Mouse (Mus musculus) limb, embryonic 15.5 days (tissue): ENCODE results near the gene Rtel1. TPM values are rescaled to one million over a fixed set of nuclear protein-coding genes. Genes with fewer than 3 reads are reported as not detected.

ENCODE experiments used
- ATAC-seq: fragments of 200-750 bp; cut with Nextera tagmentation; 2 replicates; pipeline ENCODE4 v1.8.0; 2017; ENCODE audit warnings: low read depth, moderate TSS enrichment; ENCODE audit not compliant: insufficient number of reproducible peaks, low FRiP score, low TSS enrichment
- H3K27ac ChIP-seq: fragments of 300-500 bp; sonication (generic); 2 replicates; pipeline ENCODE4 v1.5.1; 2015; ENCODE audit warnings: moderate library complexity, mild to moderate bottlenecking, inconsistent platforms
- H3K27me3 ChIP-seq: fragments of 300-500 bp; sonication (generic); 2 replicates; pipeline ENCODE4 v1.6.1; 2015; ENCODE audit warnings: inconsistent platforms
- H3K36me3 ChIP-seq: fragments of 300-500 bp; sonication (generic); 2 replicates; pipeline ENCODE4 v1.6.1; 2015; ENCODE audit warnings: inconsistent platforms
- H3K4me1 ChIP-seq: fragments of 300-500 bp; sonication (generic); 2 replicates; pipeline ENCODE4 v1.6.1; 2015; ENCODE audit warnings: inconsistent platforms
- H3K4me2 ChIP-seq: fragments of 300-500 bp; sonication (generic); 2 replicates; pipeline ENCODE4 v1.6.1; 2015; ENCODE audit warnings: mild to moderate bottlenecking, inconsistent platforms
- H3K4me3 ChIP-seq: fragments of 300-500 bp; sonication (generic); 2 replicates; pipeline ENCODE4 v1.5.1; 2015; ENCODE audit warnings: mild to moderate bottlenecking, inconsistent platforms
- H3K9ac ChIP-seq: fragments of 300-500 bp; sonication (generic); 2 replicates; pipeline ENCODE4 v1.6.1; 2015; ENCODE audit warnings: inconsistent platforms
- H3K9me3 ChIP-seq: fragments of 300-500 bp; sonication (generic); 2 replicates; pipeline ENCODE4 v1.6.1; 2016; ENCODE audit warnings: inconsistent platforms
- WGBS: fragments of 180-500 bp; shearing (Covaris S2); methylation state at CpG from one replicate; pipeline ENCODE4 v1.1.7; 2015; 5-methylcytosine and 5-hydroxymethylcytosine counted together
- polyA plus RNA-seq: library from polyadenylated mRNA; unstranded; fragments of >200 nt; fragmentation: Nextera tagmentation; extraction: Ambion mirVana; gene quantifications from 2 replicates; pipeline ENCODE4 v1.2.1, GENCODE M21; 2015

Gene Rtel1
- polyA plus RNA-seq, 1 experiment from 2014 or later: 35.8 TPM

- Histone ChIP-seq H3K4me1 (no peaks in the 10 kb centered on the region), H3K27ac (no peak overlapping the region), H3K9me3 (no peaks in the 10 kb centered on the region), H3K36me3 (peaks cover 76% of the 10 kb centered on the region), H3K4me2 (no peak overlapping the region), H3K4me3 (no peak overlapping the region), H3K27me3 (no peaks in the 10 kb centered on the region), H3K9ac (no peak overlapping the region)
- 80% methylated on average over 4 of the region's 4 CpGs for WGBS
- ATAC-seq: no peak
Observed at GRCm38 (mm10) chr2:181340426-181340825, 20.9 kb downstream of the Rtel1 start.

DNA sequence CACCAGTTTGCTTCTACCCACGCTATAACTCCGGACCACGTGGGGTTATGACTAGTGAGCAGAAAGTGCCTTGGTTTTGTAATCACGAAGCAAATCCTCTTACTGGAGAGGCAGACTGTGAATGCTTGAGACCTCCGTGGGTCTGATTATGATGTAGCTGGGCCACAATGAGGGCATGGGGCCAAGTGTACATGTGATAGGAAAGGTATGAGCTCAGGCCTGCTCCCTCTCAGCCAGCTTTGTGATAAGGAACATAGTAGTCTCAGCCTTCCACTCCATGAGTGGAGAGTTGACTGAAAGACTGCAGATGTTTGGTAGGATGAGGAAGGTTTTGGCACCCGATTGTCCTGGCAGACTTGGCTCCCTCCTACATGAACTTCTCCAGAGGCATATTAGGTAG is 23.2 kb downstream of the Rtel1 start:
- Histone ChIP-seq H3K9ac (no peak overlapping the region), H3K9me3 (no peaks in the 10 kb centered on the region), H3K4me2 (no peak overlapping the region), H3K27ac (no peak overlapping the region), H3K36me3 (peaks cover 80% of the 10 kb centered on the region), H3K4me3 (no peak overlapping the region), H3K27me3 (no peaks in the 10 kb centered on the region), H3K4me1 (no peaks in the 10 kb centered on the region)
- WGBS: 91% methylated on average over 6 of the region's 6 CpGs
- ATAC-seq: no peak

DNA sequence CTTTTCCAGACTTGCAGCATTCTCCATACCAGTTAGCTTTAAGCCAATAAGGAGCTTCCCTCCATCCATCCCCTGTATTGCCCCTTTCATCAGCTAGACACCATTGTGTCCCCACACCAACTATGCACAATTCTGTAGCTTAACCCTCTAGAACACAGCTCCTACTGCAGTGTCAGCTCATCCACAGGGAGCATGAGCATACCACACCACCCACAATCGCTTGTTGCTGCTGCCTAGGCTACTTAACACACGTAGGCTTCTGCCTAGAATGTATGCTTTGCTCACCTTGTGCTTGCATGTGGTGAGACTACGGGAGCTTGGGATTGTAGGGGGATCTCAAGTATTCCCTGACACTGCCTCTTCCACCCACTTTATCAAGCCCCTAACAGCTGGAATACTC is 37.2 kb downstream of the Rtel1 start:
- Histone ChIP-seq H3K9ac (no peak overlapping the region), H3K27me3 (no peaks in the 10 kb centered on the region), H3K9me3 (no peaks in the 10 kb centered on the region), H3K27ac (no peak overlapping the region), H3K4me3 (no peak overlapping the region), H3K36me3 (peaks cover 88% of the 10 kb centered on the region), H3K4me2 (no peak overlapping the region), H3K4me1 (no peaks in the 10 kb centered on the region)
- no peak for ATAC-seq
- 80% methylated on average over 3 of the region's 3 CpGs for WGBS

GRCm38 (mm10) chr2:181363946-181364345 is 44.4 kb downstream of the Rtel1 start:
- no peak for ATAC-seq
- peak overlapping the region; percentile 94 for H3K9ac ChIP-seq
- no peaks in the 10 kb centered on the region for H3K27me3 ChIP-seq
- 78% methylated on average over 3 of the region's 3 CpGs for WGBS
- H3K4me3 ChIP-seq: peak overlapping the region; percentile 91
- no peak overlapping the region for H3K27ac ChIP-seq
- H3K4me1 ChIP-seq: peaks cover 28% of the 10 kb centered on the region
- peaks cover 42% of the 10 kb centered on the region for H3K36me3 ChIP-seq
- H3K4me2 ChIP-seq: peak overlapping the region; percentile 90
- H3K9me3 ChIP-seq: no peaks in the 10 kb centered on the region

DNA sequence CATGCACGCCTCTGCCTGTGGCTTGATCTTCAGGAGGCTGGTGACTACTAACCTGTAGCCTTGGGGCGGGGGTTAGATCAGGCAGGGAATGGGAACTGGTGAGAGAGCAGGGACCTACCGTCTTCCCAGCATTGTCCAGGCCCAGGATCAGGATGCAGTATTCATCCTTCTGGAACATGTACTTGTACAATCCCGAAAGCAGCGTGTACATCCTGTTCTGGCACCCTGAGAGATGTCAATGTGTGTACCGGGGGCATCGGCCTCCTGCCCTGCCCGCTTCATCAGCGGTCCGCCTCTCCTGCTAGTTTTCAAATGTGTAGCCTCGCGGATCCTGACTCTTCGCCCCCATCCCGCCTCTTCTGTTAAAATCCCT is 44.9 kb downstream of the Rtel1 start:
- Histone ChIP-seq H3K9ac (peak overlapping the region; percentile 94), H3K4me1 (peaks cover 28% of the 10 kb centered on the region), H3K4me2 (peak overlapping the region; percentile 90), H3K36me3 (peaks cover 42% of the 10 kb centered on the region), H3K9me3 (no peaks in the 10 kb centered on the region), H3K27me3 (no peaks in the 10 kb centered on the region), H3K27ac (peak overlapping the region; percentile 94), H3K4me3 (peak overlapping the region; percentile 91)
- no peak for ATAC-seq
- WGBS: 8% methylated on average over 14 of the region's 14 CpGs

DNA sequence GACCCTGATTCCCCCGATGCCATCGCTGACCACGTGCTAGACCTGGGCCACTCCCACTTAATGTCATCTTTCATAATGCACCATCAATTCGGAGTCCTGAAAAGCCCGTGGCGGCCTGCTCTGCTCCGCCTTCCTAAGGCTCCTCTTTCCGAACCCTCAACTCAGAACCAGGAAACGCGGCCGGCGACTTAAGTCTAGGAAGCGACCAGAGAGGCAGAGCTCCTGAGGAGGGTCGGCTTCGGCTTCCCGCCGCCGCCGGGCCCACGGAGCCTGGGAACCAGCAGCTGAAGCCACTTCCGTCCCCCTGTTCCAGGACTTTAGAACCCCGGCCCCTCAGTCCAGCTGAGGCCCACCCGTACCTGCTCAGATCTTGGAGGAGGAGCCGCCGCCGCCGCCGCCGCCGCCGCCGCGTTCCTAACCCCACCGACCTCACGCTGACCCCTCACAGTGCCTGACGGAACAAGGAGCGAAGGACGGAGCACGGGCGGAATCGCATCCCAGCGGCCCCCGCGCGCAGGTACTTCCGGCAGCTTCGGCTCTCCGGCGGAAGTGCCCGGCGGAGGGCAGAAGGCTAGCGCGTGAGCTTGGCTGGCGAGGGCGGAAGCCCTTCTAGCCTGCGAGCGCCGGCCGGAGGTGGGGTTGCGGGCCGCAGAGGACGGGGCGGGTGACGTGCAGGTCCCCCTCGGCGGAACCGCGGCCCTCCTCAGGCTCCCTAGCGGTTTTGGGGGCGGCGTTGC is 45.5 kb downstream of the Rtel1 start, which contains the start of the genes Zgpat and Arfrp1:
Gene Zgpat, plus strand, starts transcription at position 69 of the 737 bp plus-strand sequence.
Gene Arfrp1, minus strand, starts transcription at position 545 of the 737 bp plus-strand sequence.
- under 1% methylated on average over 71 of the region's 71 CpGs for WGBS
- H3K27me3 ChIP-seq: no peaks in the 10 kb centered on the region
- peak within 1 kb of the TSS; percentile 91 for H3K4me3 ChIP-seq
- H3K27ac ChIP-seq: peak within 1 kb of the TSS; percentile 94
- ATAC-seq: peak; percentile 86
- no peaks in the 10 kb centered on the region for H3K9me3 ChIP-seq
- peaks cover 28% of the 10 kb centered on the region for H3K4me1 ChIP-seq
- H3K4me2 ChIP-seq: peak within 1 kb of the TSS; percentile 90
- peaks cover 42% of the 10 kb centered on the region for H3K36me3 ChIP-seq
- peak within 1 kb of the TSS; percentile 94 for H3K9ac ChIP-seq

DNA sequence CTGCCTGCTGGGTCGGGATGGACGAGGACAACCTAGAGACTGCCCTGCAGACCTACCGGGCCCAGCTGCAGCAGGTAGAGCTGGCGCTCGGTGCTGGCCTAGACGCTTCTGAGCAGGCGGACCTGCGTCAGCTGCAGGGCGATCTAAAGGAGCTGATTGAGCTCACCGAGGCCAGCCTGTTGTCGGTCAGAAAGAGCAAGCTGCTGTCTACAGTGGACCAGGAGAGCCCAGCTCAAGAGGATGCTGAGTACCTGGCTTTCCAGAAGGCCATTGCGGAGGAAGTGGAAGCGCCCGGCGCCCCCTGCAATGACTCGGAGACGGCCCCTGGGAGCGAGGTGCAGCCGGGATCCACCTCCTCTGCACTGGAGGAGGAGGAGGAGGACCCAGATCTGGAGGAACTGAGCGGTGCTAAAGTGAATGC is 46.1 kb downstream of the Rtel1 start:
- Histone ChIP-seq H3K27ac (peak overlapping the region; percentile 94), H3K4me3 (peak overlapping the region; percentile 91), H3K9me3 (no peaks in the 10 kb centered on the region), H3K36me3 (peaks cover 38% of the 10 kb centered on the region), H3K9ac (peak overlapping the region; percentile 94), H3K27me3 (no peaks in the 10 kb centered on the region), H3K4me2 (peak overlapping the region; percentile 90), H3K4me1 (peaks cover 28% of the 10 kb centered on the region)
- peak; percentile 61 for ATAC-seq
- WGBS: 0% methylated on average over 20 of the region's 20 CpGs

DNA sequence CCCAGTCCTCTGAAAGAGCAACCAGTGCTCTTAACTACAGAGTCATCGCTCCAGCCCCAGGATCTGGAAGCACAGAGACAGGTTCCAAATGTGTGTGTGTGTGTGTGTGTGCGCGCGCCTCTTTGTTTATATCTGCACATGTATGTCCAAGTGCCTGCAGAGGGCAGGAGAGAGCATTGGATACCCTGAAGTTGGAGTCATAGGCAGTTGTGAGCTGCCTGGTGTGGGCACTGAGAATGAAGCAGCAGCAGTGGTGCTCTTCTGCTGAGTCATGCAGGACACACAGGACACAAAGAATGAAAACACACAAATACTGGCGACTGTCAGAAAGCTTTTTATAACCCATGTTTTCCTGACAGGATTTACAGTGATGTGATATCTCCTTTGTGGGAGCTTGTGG is 50.5 kb downstream of the Rtel1 start:
- H3K4me2 ChIP-seq: no peak overlapping the region
- H3K27me3 ChIP-seq: no peaks in the 10 kb centered on the region
- H3K9ac ChIP-seq: no peak overlapping the region
- H3K27ac ChIP-seq: no peak overlapping the region
- 96% methylated on average over 5 of the region's 5 CpGs for WGBS
- no peak for ATAC-seq
- no peaks in the 10 kb centered on the region for H3K9me3 ChIP-seq
- H3K36me3 ChIP-seq: peaks cover 17% of the 10 kb centered on the region
- peaks cover 20% of the 10 kb centered on the region for H3K4me1 ChIP-seq
- H3K4me3 ChIP-seq: no peak overlapping the region

GRCm38 (mm10) chr2:181375787-181376186 is 56.2 kb downstream of the Rtel1 start:
- no peak overlapping the region for H3K4me2 ChIP-seq
- H3K27me3 ChIP-seq: no peaks in the 10 kb centered on the region
- H3K4me3 ChIP-seq: no peak overlapping the region
- WGBS: 88% methylated on average over 2 of the region's 2 CpGs
- H3K9me3 ChIP-seq: no peaks in the 10 kb centered on the region
- peaks cover 35% of the 10 kb centered on the region for H3K36me3 ChIP-seq
- H3K4me1 ChIP-seq: no peaks in the 10 kb centered on the region
- no peak overlapping the region for H3K27ac ChIP-seq
- H3K9ac ChIP-seq: no peak overlapping the region
- no peak for ATAC-seq

DNA sequence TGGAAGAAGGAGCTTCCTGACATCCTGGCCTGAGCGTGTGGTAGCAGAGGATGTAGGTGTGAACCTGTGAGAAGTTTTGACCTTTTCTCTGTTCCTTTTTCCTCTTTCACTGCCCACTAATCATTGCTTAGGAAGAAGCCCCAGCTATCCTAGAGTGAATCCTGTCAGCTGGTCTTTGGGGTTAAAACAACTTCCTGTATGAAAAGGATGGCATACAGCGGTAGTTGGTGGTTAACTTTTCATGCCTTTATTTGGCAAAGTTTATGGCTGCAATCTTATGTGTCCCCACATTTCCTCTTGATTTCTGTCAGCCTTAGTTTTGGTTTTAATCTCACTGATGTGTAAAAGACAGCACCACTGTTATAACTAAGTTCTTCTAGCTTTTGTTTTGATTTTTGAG is 57.7 kb downstream of the Rtel1 start:
- Histone ChIP-seq H3K36me3 (peaks cover 45% of the 10 kb centered on the region), H3K4me1 (no peaks in the 10 kb centered on the region), H3K4me3 (no peak overlapping the region), H3K27me3 (no peaks in the 10 kb centered on the region), H3K9me3 (no peaks in the 10 kb centered on the region), H3K9ac (no peak overlapping the region), H3K4me2 (no peak overlapping the region), H3K27ac (no peak overlapping the region)
- ATAC-seq: no peak
- WGBS: 91% methylated on average over 2 of the region's 2 CpGs

DNA sequence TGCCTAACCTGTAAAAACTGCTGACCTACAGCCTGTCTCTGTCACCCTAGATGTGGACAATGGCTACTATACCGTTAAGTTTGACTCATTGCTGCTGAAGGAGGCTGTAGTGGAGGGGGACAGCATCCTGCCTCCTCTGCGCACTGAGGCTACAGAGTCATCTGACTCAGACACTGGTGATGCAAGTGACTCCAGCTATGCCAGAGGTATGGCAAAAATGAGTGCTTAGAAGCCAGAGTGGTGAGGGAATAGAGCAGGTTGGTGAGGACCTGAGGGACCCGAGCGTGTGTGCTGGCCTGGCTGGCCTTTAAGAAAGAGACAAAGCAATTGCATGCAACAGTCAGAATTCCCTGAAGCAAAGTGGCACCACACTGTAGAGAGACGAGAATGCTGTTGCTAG is 59.2 kb downstream of the Rtel1 start:
- ATAC-seq: no peak
- H3K9me3 ChIP-seq: no peaks in the 10 kb centered on the region
- whole genome bisulfite sequencing: 88% methylated on average over 5 of the region's 5 CpGs
- H3K4me2 ChIP-seq: no peak overlapping the region
- no peaks in the 10 kb centered on the region for H3K27me3 ChIP-seq
- H3K4me3 ChIP-seq: no peak overlapping the region
- H3K27ac ChIP-seq: no peak overlapping the region
- peaks cover 60% of the 10 kb centered on the region for H3K36me3 ChIP-seq
- H3K9ac ChIP-seq: no peak overlapping the region
- H3K4me1 ChIP-seq: no peaks in the 10 kb centered on the region

- no peak within 1 kb of the TSS for H3K4me3 ChIP-seq
- H3K4me1 ChIP-seq: 0 out of 2 replicates have a peak, but pooled peaks cover 5% of the 10 kb centered on the region
- no peak for ATAC-seq
- H3K9me3 ChIP-seq: no peaks in the 10 kb centered on the region
- peaks cover 70% of the 10 kb centered on the region for H3K36me3 ChIP-seq
- no peaks in the 10 kb centered on the region for H3K27me3 ChIP-seq
- no peak within 1 kb of the TSS for H3K27ac ChIP-seq
- H3K9ac ChIP-seq: no peak within 1 kb of the TSS
- 94% methylated on average over 12 of the region's 12 CpGs for WGBS
- H3K4me2 ChIP-seq: no peak within 1 kb of the TSS
Observed at GRCm38 (mm10) chr2:181379778-181380177, 60.2 kb downstream of the Rtel1 start, which contains the start of gene Lime1. TSS of gene Lime1 (plus strand) at chr2:181380078.
